In genomic region chr2:118844427-118844826, GRCm38 (mm10) we compare ENCODE assay signal across 24 mouse cellular contexts. TPM values are rescaled to one million over a fixed set of nuclear protein-coding genes. Genes with fewer than 3 reads are reported as not detected.
DNase-seq lines count a peak whose midpoint lies in the region; ATAC-seq lines count a peak whose summit lies in the region.
"Had no signal": no experiment of that assay in that cellular context is flagged by ENCODE, and none has a peak within 500 bp of the region (broad histone marks: within the 10 kb centered on the region; RNA-seq: fewer than 3 reads in every experiment).

No protein-coding gene starts in this region.

- no peaks in the 10 kb centered on the region for H3K4me1 ChIP-seq in kidney, embryonic 14.5 days (ENCODE audit: control insufficient read depth, insufficient read depth, low read length)
- H3K4me1 ChIP-seq: embryonic facial prominence, embryonic 13.5 days; embryonic facial prominence, embryonic 15.5 days; forebrain, embryonic 12.5 days had no signal

- 66% methylated on average over 3 of the region's 3 CpGs for WGBS in kidney, embryonic 14.5 days

- H3K9me3 ChIP-seq in kidney, embryonic 14.5 days (ENCODE audit: control insufficient read depth, low read length) = no peaks in the 10 kb centered on the region; the same call in 1 of the 2 replicates
- H3K9me3 ChIP-seq: embryonic facial prominence, embryonic 13.5 days; embryonic facial prominence, embryonic 15.5 days; forebrain, embryonic 10.5 days; forebrain, embryonic 12.5 days had no signal

- H3K4me3 ChIP-seq in kidney, embryonic 14.5 days (ENCODE audit: low read length) = no peak overlapping the region
- H3K4me3 ChIP-seq: embryonic facial prominence, embryonic 13.5 days; embryonic facial prominence, embryonic 15.5 days; erythroblast, embryonic 14.5 days; forebrain, embryonic 10.5 days; forebrain, embryonic 12.5 days had no signal

- no peak overlapping the region for H3K4me2 ChIP-seq in kidney, embryonic 14.5 days (replicated peaks; ENCODE audit: low read depth, low read length)
- H3K4me2 ChIP-seq: embryonic facial prominence, embryonic 13.5 days; embryonic facial prominence, embryonic 15.5 days; forebrain, embryonic 12.5 days had no signal

- no peak overlapping the region for H3K27ac ChIP-seq in kidney, embryonic 14.5 days (ENCODE audit: low read depth, low read length)
- H3K27ac ChIP-seq: embryonic facial prominence, embryonic 13.5 days; embryonic facial prominence, embryonic 15.5 days; forebrain, embryonic 10.5 days; forebrain, embryonic 12.5 days had no signal

- peak; percentile 30 for DNase-seq in kidney, adult 18-20 months
- peak; percentile 67 to 74 for DNase-seq in kidney, adult 8-10 months
- DNase-seq in kidney, postnatal 4 days = no peak
- peak; percentile 28 to 65 for DNase-seq in kidney, postnatal 25 days
- DNase-seq in kidney, postnatal 10 days = no peak
- DNase-seq in kidney, postnatal 36 days = peak; percentile 61 to 77
- no peak for DNase-seq in urinary bladder, postnatal 4 days (ENCODE audit: low spot score in 2 of 2)
- DNase-seq: adrenal gland, adult 2 months; adrenal gland, postnatal 10 days; adrenal gland, postnatal 25 days; cerebellum, adult 11 months; cerebellum, adult 18-20 months; cerebellum, adult 8-10 months; cerebellum, adult 9-11 months; cerebellum, postnatal 14 days; cerebellum, postnatal 36 days; embryo, embryonic 11 days had no signal

- H3K27me3 ChIP-seq in kidney, embryonic 14.5 days (ENCODE audit: control insufficient read depth, insufficient read depth, low read length) = no peaks in the 10 kb centered on the region
- H3K27me3 ChIP-seq: embryonic facial prominence, embryonic 13.5 days; embryonic facial prominence, embryonic 15.5 days; forebrain, embryonic 12.5 days had no signal

- ATAC-seq in kidney, embryonic 14.5 days (ENCODE audit: low FRiP score, low TSS enrichment) = no peak
- ATAC-seq: forebrain, embryonic 14.5 days had no signal

- H3K9ac ChIP-seq in kidney, embryonic 14.5 days (ENCODE audit: low read depth, low read length) = no peak overlapping the region
- H3K9ac ChIP-seq: embryonic facial prominence, embryonic 13.5 days; embryonic facial prominence, embryonic 15.5 days; forebrain, embryonic 12.5 days had no signal

- H3K36me3 ChIP-seq in kidney, embryonic 14.5 days (ENCODE audit: control insufficient read depth, insufficient read depth, low read length) = no peaks in the 10 kb centered on the region
- H3K36me3 ChIP-seq: embryonic facial prominence, embryonic 13.5 days; embryonic facial prominence, embryonic 15.5 days; forebrain, embryonic 10.5 days; forebrain, embryonic 12.5 days had no signal

RNA-seq across cellular contexts. Expression of gene Ivd, which starts 17.3 kb away (rescaled TPM):
- polyA plus RNA-seq in kidney, embryonic 14.5 days (2014; fragmentation: Nextera tagmentation; extraction: Ambion mirVana) = 55.8 and 63.1 TPM in 2 replicates

RNA-seq across cellular contexts. Expression of gene Knstrn, which starts 30.6 kb away (rescaled TPM):
- polyA plus RNA-seq in kidney, embryonic 14.5 days (2014; fragmentation: Nextera tagmentation; extraction: Ambion mirVana) = 134 and 141 TPM in 2 replicates

RNA-seq across cellular contexts. Expression of gene Bahd1, which starts 55.8 kb away (rescaled TPM):
- polyA plus RNA-seq in kidney, embryonic 14.5 days (2014; fragmentation: Nextera tagmentation; extraction: Ambion mirVana) = 1.2 and 2.3 TPM in 2 replicates

Comparison
In these comparisons a context has a peak if more than half of its experiments do, and no peak if none do; other contexts are left out.
1. DNase-seq: peak in kidney, adult 18-20 months (single experiment), kidney, adult 8-10 months (2 of 2), kidney, postnatal 25 days (2 of 2) and kidney, postnatal 36 days (2 of 2); none in kidney, postnatal 4 days (0 of 2), kidney, postnatal 10 days (single experiment) and urinary bladder, postnatal 4 days (0 of 2).